Mouse (Mus musculus): ENCODE data around the gene Fsip1.

GRCm38 (mm10) chr2:118256621-118257053, at the start of gene Fsip1:
- peak; percentile 40 for TF ChIP-seq POLR2A (IDR thresholded peaks at IDR 0.05; ENCODE audit: insufficient read length, low read depth)
- TF ChIP-seq MAX (IDR thresholded peaks at IDR 0.05; ENCODE audit: low read depth) = no peak
